Mouse (Mus musculus) bone marrow, adult 2 months (tissue): ENCODE measurements at regions not wholly inside any gene's neighbourhood (a gene's known extent, or its start where the extent isn't known, plus 50 kb on each side); places are given as distances from the start of the nearest gene placed in this dataset.

Source experiments
- CTCF ChIP-seq: fragments of 200-500 bp; IDR thresholded peaks from 2 replicates; pipeline ENCODE4 v1.5.1; 2011; ENCODE audit warnings: low read length, control low read depth; ENCODE audit not compliant: control insufficient read depth, insufficient read depth
- POLR2A ChIP-seq: fragments of 200-500 bp; IDR thresholded peaks from 2 replicates; pipeline ENCODE4 v1.6.1; 2011; ENCODE audit warnings: low read depth, mild to moderate bottlenecking, control low read depth, low read length, borderline replicate concordance; ENCODE audit not compliant: control insufficient read depth

GRCm38 (mm10) chr15:85664432-85664828 is 70.4 kb upstream of the Ppara start:
- TF ChIP-seq POLR2A (no peak), CTCF (no peak)
